Mouse (Mus musculus) gonadal fat pad, adult 2 months (tissue): Measurements from ENCODE around the gene Rhd. TPM values are rescaled to one million over a fixed set of nuclear protein-coding genes. Genes with fewer than 3 reads are reported as not detected.

ENCODE experiments used
- DNase-seq: peaks from one replicate; pipeline ENCODE4 v3.0.0-alpha.2; 2012; ENCODE audit warnings: low read depth
- polyA plus RNA-seq: library from polyadenylated mRNA; depleted of rRNA; stranded (reverse); fragments of >200 nt; gene quantifications from 2 replicates; pipeline ENCODE4 v1.2.3, GENCODE M21; 2012

Rhd gene
- polyA plus RNA-seq, 1 experiment, result 0.22 TPM

DNA sequence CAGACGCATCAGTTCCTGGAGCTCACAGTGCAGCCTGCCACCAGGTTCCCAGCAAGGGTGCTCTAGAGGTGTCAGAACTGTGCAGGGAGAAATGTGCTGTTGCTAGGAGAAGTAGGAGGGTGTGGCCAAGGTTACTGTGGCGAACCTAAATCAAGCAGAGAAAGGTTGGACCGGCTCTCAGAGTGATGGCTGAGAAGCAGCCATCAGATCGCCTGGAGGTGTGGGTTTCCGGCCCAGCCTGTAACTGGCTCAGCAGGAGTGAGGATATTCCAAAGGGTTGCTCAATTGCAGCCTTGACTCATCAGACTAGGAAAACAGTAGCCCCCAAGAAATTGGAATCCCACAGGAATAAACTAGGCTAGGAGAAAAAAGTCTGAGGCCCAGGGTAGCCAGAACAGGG is 7.8 kb upstream of the Rhd start:
- DNase-seq, result no peak

DNA sequence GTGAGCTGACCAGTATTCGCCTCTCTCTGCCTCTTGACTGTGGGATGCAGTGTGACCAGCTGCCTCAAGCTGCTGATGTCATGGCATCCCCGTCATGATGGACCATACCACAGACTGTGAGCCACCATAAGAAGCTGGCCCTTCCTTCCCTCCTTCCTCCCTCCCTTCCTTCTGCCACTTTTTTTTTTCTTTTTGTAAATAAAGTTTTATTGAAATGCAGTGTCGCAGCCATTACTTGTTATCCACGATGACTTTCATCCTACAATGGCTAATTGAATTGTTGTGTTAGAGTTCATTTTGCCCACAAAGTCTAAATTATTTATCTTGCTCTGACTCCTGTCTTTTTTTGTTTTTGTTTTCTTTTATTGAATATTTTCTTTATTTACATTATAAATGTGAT is 5.8 kb upstream of the Rhd start:
- DNase-seq, result no peak

DNA sequence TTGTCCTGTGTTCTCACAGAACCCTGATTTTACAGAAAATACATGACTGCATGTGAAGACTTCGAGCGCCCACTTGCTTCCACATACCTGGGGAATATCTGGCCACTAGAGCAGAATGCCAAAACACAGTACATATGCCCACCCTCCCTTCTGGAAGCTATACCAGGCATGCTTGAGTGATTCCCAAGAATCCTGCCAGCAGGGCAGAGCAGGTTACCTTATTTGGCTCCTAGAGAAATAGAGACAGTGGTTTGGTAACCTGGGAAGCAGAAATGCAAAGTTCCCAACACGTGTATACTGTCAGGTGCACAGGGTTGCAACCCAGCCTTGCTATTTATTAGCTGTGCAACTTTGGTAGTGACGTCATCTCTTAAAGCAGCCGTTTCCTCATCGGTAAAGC is 2.5 kb upstream of the Rhd start:
- no peak for DNase-seq

DNA sequence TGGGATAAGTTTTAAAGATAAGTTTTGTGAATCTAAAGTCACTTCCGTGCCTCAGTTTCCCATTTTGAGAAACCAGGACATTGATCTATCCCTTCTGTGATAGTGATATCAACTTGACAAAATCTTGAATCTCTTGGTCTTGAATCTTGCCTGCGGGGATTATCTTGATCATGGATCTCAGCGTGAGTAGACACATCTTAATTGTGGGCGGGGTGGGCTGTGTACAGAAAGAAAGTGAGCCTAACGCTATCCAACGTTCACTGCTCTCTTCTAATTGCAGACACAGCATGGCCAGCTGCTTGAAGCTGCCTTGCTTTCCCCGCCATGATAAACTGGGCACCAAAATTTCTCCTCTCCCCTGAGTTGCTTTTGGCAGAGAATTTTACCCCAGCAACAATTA is 1.3 kb upstream of the Rhd start:
- DNase-seq, result no peak

DNA sequence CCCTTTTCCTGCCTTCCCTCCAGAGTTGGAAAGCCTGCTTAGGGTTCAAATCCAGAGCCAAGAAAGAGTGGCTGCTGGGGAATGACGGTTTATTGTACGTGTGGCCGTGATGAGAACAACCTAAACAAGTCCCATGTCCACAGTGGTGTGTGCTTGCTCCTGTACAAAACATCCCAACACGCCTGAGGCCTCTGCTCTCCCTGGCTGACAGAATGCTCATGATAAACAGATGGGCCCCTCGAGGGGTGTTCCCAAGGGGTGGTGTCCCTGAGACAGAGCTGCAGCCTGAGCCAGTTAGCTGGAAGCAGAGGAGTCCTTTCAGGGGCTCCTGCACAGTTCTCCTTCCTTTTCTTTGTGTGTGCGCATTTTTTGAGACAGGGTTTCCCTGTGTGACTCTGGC is 1.0 kb downstream of the Rhd start:
- DNase-seq, result no peak

DNA sequence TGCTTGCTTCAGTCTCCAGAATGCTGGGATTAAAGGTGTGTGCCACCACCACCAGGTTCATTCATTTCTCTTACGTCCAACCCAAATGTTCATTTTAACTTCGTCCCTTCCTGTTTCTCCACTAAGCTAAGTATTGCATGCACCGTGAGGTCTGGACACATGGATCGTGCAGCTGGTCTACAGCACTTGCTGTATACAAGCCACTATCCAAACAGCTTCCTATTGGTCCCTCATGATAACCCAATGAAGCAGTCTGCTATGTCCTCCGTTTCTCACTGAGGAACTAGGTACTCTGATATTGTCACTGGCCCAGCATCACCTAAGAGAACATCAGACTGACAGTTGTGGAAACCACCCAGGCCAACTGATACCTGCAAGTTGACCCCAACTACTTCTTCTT is 1.5 kb downstream of the Rhd start:
- no peak for DNase-seq

DNA sequence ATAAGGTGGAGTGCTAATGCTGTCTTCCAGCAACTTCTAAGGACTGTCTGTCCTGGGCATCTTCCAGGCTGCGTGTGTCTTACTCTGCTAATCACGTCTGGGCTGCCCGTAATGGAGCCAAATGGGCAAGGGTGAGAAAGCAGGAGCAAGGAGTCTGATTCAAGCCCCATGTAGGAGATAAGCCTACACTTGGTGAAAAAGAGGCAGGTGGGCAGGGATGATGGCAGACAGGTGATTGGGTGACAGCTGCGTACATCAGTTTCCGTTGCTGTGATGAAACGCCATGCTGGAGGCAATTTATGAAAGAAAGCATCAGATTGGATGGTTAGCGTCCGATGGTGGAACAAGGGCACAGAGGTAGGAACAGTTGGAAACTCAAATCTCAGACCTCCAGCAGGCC is 2.9 kb downstream of the Rhd start:
- DNase-seq, result no peak

DNA sequence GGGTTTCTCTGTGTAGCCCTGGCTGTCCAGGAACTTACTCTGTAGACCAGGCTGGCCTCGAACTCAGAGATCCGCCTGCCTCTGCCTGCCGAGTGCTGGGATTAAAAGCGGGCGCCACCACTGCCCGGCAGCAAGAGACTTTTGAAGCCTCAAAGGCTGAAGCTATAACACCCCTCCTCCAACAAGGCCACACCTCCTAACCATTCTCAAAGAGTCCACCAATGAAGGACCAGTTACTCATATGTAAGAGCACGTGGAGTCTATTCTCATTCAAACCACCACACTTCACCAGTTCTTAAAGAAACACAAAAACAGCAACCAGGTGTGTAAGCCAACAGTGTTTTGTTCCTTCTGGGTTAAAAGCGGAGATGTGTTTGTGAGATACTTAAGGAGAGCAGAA is 3.3 kb downstream of the Rhd start:
- DNase-seq, result no peak

DNA sequence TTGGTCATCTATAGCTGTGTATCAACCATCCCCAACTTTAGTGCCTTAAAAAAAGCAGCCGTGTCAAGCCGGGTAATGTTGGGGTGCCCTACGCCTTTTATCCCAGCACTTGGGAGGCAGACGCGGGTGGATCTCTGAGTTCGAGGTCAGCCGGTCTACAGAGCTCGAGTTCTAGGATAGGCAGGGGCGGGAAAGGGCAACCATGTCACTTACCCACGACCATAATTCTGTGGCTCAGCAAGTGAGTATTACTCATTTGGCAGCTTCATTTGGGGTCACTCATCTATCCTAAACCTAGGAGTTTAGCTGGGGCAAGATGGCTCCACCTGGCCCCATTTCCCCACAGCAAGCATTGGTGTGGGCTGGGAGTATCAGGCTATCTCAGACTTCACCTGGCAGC is 3.7 kb downstream of the Rhd start:
- DNase-seq, result no peak

DNA sequence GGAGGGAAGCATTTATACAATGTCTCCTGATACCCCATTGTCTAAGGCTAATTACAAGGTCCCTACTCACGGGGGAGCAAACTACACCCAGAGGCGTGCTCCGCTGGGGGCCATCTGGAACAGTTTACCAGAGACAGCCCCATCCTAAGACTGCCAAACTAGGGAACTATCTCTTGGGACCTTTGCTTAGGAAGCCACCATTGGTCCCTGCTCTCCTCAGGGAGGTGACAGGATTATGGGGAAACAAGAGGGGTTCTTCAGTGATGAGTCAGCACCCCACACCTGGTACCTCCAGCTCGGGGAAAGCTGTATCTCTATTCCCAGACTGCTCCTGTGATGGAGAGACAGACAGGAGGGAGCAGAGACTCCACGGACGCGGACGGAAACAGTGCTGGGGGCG is 4.2 kb downstream of the Rhd start:
- no peak for DNase-seq

DNA sequence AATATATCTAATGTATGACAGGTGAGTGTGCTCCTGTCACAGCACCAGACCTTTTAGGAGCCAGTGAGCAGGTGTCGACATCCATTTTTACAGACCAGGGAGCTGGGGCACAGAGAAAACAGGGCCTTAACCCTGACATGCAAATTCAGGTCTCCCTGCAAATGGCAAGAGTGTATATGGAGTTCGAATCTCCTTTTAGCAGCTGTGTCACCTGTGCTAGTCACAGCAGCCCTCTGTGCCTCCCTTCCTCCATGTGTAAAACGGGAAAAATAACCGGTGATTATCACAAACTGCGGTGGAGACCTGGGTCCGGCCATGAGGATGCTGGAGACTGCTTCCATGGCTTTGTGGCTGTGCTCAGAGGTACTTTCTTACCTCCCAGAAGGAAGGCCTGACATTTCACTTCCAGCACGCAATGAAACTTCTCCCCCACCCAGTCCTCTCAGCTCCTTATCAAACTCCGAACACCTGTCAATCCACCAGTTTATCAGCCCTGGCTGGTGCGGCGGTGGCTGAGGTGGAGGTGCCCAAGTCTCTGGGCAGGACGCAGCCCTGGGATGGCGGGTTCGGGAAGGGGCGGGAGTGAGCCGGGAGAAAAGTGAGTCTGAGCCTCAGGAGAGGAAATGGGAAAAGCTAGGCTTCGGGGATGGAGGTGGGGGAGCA is 4.9 kb downstream of the Rhd start:
- DNase-seq, result no peak

DNA sequence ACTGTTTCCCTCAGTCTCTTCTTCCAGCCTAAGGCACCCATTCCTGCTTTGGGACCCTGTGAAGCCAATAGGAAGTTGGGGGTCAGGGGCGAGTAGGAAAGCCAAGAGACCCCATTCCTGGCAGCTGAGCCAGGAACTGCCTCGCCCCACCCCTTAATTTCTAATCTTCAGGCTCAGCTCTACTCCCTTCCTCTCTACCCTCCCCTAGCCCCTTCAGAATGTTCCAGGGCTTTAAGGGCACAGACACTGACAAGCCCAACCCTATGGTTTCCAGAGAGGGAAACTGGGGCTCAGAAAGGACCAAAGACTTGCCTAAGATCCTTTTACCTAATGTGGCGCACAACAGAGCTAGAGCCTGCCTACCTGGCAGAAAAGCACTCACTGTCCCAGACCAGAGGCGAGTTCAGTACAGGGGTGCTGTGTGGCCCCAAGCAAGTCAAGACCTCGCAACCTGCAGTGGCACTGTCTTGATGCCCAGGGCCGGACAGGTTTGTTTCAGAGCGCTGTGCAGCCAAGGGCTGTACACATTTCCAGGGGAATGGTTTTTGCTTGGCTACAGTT is 5.6 kb downstream of the Rhd start:
- no peak for DNase-seq

DNA sequence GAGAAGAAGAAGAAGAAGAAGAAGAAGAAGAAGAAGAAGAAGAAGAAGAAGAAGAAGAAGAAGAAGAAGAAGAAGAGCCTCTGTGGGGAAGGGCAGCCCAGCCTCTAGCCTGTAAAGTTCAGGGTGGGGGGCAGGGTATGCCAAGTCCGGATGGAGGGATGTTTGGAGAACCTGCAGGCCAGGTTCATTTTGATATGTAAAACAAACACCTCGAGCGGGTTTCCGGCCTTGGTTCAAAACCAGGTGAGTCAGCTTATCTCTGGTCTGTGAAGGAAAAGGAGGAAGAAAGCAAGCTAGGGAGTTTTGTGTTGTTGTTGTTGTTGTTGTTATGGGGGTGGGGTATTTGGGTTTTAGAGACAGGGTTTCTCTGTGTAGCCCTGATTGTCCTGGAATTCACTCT is 7.1 kb downstream of the Rhd start:
- DNase-seq, result no peak

DNA sequence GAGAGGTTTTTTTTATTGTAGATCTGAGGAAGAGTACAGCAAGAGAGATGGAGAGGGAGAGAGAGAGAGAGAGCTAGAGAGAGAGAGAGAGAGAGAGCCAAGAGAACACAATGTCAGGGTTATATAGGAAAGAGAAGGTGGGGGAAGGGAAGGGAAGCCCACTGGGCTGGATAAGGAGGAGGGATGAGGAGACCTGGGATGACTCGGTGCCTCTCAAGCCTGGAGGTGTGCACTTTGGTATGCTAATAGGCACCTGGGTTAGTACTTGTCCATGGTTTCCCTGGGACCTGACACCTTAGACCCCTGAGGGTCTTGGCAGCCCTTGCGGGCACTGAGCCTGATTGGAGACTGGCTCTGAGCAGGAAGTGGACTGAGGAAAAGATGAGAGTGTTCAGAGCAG is 7.6 kb downstream of the Rhd start:
- no peak for DNase-seq

DNA sequence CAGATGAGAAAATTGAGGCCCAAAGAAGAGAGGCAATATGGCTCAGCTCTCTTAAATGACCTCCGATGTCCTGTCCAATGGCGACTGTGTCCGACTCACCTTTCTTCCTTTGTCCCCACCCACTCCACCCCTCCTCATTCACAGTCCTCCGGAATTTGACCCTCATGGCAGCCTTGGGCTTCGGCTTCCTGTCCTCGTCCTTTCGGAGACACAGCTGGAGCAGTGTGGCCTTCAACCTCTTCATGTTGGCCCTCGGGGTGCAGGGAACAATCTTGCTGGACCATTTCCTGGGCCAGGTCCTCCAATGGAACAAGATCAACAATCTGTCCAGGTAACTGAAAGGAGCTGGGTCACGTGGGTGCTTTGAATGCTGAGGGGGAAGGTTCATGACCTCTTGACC is 11.8 kb downstream of the Rhd start:
- DNase-seq, result no peak

DNA sequence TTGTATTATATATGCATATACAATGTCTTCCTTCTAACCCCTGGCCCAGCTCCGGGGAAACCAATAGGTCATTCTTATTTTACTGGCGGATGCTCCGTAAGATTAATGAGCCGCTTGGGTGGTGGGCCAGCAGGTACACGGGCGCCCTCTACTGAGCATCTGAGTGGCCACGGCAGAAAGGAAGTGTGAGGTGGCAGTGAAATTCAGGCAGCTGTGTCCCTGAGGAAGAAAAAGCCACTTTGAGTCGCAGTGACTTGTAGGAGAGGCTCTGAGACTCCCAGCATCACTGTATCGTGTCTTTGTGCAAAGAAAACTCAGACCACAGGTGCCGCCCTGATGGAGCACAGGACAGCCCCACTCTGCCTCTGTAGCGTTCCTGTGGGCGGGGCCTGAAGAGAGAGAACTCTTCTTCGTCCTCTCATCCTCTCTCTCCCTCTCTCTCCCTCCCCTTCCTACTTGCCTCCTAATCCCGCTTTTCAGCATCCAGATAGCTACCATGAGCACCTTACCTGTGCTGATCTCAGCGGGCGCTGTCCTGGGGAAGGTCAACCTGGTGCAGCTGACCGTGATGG is 15.2 kb downstream of the Rhd start:
- no peak for DNase-seq

DNA sequence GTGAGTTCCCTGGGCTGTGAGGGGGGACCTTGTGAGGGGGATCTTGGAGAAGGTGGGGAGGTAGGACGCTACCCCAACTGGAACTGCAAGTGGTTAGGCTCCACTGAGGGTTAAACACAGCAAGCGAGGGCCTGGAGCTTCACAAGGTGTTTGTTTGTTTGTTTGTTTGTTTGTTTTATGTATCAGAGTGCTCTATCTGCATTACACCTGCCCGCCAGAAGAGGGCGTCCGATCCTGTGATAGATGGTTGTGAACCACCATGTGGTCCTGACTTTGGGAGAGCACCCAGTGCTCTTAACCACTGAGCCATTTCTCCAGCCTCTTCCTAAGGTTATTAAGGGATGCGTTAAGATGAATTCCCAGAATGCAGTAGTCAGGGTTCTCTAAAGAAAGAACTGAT is 15.7 kb downstream of the Rhd start:
- DNase-seq, result no peak

DNA sequence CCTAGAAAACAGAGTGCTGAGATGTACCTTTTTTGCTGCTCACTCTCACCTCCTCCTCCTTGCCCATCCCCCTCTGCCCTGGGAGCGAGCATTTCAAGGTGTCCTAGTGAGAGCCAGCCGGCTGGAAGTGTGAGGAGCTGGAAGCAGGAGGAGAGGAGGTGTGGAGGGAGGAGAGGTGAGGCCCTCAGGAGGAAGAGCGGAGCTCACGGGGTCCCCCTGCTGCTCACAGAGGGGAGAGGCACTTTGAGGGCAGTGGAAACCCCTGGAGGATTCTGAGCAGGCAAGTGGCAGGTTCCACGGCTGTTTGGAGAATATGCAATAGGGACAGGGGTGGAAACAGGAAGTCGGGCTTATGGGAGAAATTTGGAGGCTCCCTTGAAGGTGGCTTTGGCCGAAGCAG is 18.9 kb downstream of the Rhd start:
- DNase-seq, result no peak

DNA sequence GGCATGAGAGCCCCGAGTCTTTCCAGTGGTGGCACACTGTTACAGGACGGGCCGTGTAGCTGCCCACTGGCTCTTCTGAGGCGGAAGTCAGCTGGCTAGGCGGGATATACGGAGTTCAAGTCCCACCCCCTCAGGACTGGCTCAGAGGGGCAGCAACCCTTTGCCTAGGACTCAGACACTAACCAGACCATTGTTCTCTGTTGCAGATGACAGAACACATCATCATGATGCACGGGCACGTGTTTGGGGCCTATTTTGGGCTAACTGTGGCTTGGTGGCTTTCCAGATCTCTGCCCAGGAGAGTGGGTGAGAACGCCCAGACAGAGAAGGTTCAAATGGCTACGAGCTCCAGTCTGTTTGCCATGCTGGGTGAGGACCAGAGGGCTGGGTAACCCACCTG is 19.5 kb downstream of the Rhd start:
- DNase-seq, result no peak

DNA sequence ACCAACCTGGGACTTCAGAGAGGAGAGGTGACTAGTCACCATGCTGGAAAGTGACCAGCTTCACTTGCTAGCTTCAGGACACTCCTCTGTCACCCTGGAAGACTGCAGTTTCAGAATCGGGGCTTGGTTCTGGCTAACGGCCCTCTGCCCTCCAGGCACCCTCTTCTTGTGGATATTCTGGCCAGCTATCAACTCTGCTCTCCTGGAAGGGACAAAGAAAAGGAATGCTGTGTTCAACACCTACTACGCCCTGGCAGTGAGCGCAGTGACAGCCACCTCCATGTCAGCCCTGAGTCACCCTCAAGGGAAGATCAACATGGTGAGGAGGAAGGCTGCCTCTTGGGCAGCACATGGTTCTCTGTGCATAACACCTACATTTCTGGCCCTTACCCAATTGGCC is 20.0 kb downstream of the Rhd start:
- no peak for DNase-seq

DNA sequence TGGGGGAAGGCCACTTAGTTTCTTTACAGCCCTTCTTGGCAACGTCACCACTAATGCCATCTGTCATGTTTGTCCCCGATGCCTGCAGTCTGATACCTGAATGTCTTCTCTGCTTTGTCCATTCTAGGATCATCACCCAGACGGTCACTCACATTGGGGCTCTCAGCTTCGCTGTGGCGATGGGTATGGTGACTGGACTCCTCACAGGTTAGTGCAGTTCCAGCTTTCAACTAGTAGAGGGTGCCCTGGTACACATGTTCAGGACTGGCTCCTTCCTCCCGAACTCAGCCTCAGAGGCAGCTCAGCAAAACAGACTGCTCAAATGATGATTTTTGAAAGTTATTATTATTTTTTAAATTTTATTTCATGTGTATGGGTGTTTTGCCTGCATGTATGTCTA is 27.8 kb downstream of the Rhd start:
- DNase-seq, result no peak

DNA sequence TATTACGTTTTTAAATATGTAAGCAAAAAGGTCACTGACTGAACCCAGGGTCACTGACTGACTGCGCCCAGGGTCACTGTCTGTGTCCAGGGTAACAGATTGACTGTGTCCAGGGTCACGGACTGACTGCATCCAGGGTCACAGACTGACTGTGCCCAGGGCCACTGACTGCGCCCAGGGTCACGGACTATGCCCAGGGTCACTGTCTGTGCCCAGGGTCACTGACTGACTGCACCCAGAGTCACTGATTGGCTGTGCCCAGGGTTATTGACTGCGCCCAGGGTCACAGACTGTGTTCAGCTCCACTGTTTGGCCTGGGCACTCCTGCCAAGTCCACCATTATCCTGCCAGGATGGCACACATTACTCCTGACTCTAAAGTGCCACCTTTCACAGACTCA is 32.9 kb downstream of the Rhd start:
- DNase-seq, result no peak

DNA sequence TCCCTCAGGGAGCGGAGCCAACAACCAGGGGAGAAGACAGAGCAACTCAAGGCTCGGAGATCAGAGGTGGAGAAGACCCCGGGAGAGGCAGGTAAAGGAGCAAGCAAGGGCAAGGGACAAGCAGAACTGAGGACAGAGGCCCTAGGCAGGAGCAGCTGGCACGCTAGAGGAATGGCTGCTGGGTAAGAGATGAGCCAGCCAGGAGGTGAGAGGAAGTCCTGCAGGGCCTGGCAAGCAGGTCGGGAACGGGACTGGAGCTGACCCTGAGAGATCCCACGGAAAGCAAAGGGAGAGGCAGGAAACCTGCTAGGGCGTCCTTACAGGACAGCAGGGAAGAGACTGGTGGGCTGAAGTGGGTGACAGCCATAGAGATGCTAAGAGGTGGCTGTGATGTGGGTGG is 36.8 kb downstream of the Rhd start:
- DNase-seq, result no peak

DNA sequence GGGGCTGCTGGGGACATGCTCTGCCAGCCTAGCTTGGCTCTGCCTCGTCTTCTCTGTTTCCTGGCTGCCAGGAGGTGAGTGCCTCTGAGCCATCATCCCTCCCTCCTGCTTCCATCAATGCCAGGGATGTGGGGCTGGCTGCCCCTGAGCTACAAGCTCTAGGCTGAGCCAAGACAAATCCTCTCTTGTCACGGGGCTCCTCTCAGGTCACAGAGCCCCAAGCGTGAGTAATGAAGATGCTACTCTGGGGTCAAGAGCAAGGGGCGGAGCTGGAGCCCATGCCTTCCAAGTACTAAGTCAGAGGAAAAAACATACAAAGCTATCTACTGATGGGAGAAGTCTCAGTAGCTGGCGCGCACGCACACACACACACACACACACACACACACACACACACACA is 38.7 kb downstream of the Rhd start:
- no peak for DNase-seq
